Comparison of ENCODE assay signal across 8 mouse cellular contexts in the genomic region with DNA sequence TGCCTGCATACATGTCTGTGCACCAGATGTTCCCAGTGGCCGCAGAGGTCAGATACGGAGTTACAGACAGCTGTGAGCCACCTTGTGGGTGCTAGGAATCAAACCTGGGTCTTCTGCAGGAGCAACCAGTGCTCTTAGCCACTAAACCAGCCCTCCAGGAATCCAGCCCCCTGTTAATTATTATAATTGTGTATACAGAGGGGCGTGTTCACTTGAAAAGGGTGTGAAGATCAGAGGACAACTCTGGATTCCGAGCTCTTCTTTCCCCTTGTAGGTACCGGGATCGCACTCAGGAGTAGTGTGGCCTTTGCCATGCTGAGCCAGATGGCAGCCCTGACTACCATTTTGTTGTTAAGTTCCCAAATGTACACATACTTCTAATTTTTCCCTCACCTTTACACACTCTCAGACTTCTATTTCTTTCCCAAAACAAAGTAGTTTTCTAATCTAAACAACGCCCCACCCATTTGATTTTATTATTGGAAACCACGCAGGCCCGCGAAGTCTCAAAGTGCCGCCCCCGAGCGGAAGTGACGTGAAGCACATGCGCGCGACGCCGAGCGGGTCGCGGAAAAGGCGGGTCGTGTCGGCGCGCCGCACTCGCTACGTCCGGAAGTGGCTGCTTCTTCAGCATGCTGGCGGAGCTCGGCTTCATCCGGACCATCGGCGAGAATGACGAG. TPM values are rescaled to one million over a fixed set of nuclear protein-coding genes. Genes with fewer than 3 reads are reported as not detected.
DNase-seq lines count a peak whose midpoint lies in the region; ATAC-seq and TF ChIP-seq lines count a peak whose summit lies in the region.

Gene Ddx27, plus strand, starts transcription at position 492 of the 680 bp plus-strand sequence.

- peak within 1 kb of the TSS; percentile 92 for H3K9ac ChIP-seq in embryonic facial prominence, embryonic 13.5 days
- H3K9ac ChIP-seq in limb, embryonic 12.5 days (replicated peaks) = peak within 1 kb of the TSS; percentile 86
- peak within 1 kb of the TSS; percentile 67 for H3K9ac ChIP-seq in midbrain, embryonic 15.5 days

- H3K4me3 ChIP-seq in embryonic facial prominence, embryonic 13.5 days = peak within 1 kb of the TSS; percentile 93
- peak within 1 kb of the TSS; percentile 83 for H3K4me3 ChIP-seq in kidney, adult 2 months (ENCODE audit: insufficient read depth, low read depth, low read length)
- H3K4me3 ChIP-seq in limb, embryonic 12.5 days (replicated peaks) = peak within 1 kb of the TSS; percentile 93
- H3K4me3 ChIP-seq in midbrain, embryonic 15.5 days = peak within 1 kb of the TSS; percentile 86
- peak within 1 kb of the TSS; percentile 94 for H3K4me3 ChIP-seq in spleen, adult 2 months (ENCODE audit: extremely low read depth, insufficient read depth, insufficient read length)

- peak; percentile 97 for DNase-seq in 3134 (ENCODE audit: extremely low read depth, insufficient read length, low spot score)
- DNase-seq in adrenal gland, postnatal 36 days = peak; percentile 94 to 95
- peak; percentile 94 to 97 for DNase-seq in heart, adult 18-20 months
- DNase-seq in kidney, adult 2 months = peak; percentile 96
- peak; percentile 83 to 90 for DNase-seq in spleen, adult 2 months (ENCODE audit: low read depth in 1 of 2, low spot score in 2 of 2)

- TF ChIP-seq CTCF in kidney, adult 2 months (conservative IDR thresholded peaks at IDR 0.05; ENCODE audit: insufficient read depth, insufficient read length, low read depth, low read length) = no peak
- TF ChIP-seq CTCF in spleen, adult 2 months (IDR thresholded peaks at IDR 0.05; ENCODE audit: extremely low read depth, insufficient read depth, insufficient read length, insufficient replicate concordance) = no peak

- H3K4me1 ChIP-seq in embryonic facial prominence, embryonic 13.5 days = peaks cover 18% of the 10 kb centered on the region
- peaks cover 4% of the 10 kb centered on the region; the same call in 1 of the 2 replicates for H3K4me1 ChIP-seq in kidney, adult 2 months (ENCODE audit: control insufficient read depth, insufficient read depth, low read length)
- peaks cover 14% of the 10 kb centered on the region for H3K4me1 ChIP-seq in limb, embryonic 12.5 days (replicated peaks)
- H3K4me1 ChIP-seq in midbrain, embryonic 15.5 days = peaks cover 22% of the 10 kb centered on the region
- H3K4me1 ChIP-seq in spleen, adult 2 months (ENCODE audit: control insufficient read depth, insufficient read depth, insufficient read length) = peaks cover 7% of the 10 kb centered on the region; the same call in 1 of the 2 replicates

- H3K36me3 ChIP-seq in embryonic facial prominence, embryonic 13.5 days = peaks cover 19% of the 10 kb centered on the region
- no peaks in the 10 kb centered on the region for H3K36me3 ChIP-seq in kidney, adult 2 months (ENCODE audit: control insufficient read depth, insufficient read depth, low read length)
- peaks cover 24% of the 10 kb centered on the region for H3K36me3 ChIP-seq in limb, embryonic 12.5 days
- peaks cover 6% of the 10 kb centered on the region; the same call in 1 of the 2 replicates for H3K36me3 ChIP-seq in midbrain, embryonic 15.5 days (replicated peaks)
- H3K36me3 ChIP-seq in spleen, adult 2 months (ENCODE audit: control insufficient read depth, insufficient read depth, low read length) = peaks cover 7% of the 10 kb centered on the region

- H3K27me3 ChIP-seq in embryonic facial prominence, embryonic 13.5 days = no peaks in the 10 kb centered on the region
- H3K27me3 ChIP-seq in kidney, adult 2 months (replicated peaks; ENCODE audit: control insufficient read depth, insufficient read depth, low read length) = no peaks in the 10 kb centered on the region
- H3K27me3 ChIP-seq in limb, embryonic 12.5 days = 0 out of 2 replicates have a peak, but pooled peaks cover 3% of the 10 kb centered on the region
- H3K27me3 ChIP-seq in midbrain, embryonic 15.5 days (replicated peaks) = no peaks in the 10 kb centered on the region
- H3K27me3 ChIP-seq in spleen, adult 2 months (ENCODE audit: control insufficient read depth, insufficient read depth, low read length) = no peaks in the 10 kb centered on the region

- peak within 1 kb of the TSS; percentile 89 for H3K27ac ChIP-seq in embryonic facial prominence, embryonic 13.5 days
- H3K27ac ChIP-seq in kidney, adult 2 months (ENCODE audit: insufficient read depth, low read depth, low read length) = peak within 1 kb of the TSS; percentile 49; the same call in 1 of the 2 replicates
- H3K27ac ChIP-seq in limb, embryonic 12.5 days = peak within 1 kb of the TSS; percentile 78
- peak within 1 kb of the TSS; percentile 82 for H3K27ac ChIP-seq in midbrain, embryonic 15.5 days
- H3K27ac ChIP-seq in spleen, adult 2 months (ENCODE audit: insufficient read depth, low read length) = peak within 1 kb of the TSS; percentile 76

- H3K4me2 ChIP-seq in embryonic facial prominence, embryonic 13.5 days = peak within 1 kb of the TSS; percentile 98
- H3K4me2 ChIP-seq in limb, embryonic 12.5 days = peak within 1 kb of the TSS; percentile 99
- H3K4me2 ChIP-seq in midbrain, embryonic 15.5 days = peak within 1 kb of the TSS; percentile 96

- no peak for TF ChIP-seq POLR2A in kidney, adult 2 months (IDR thresholded peaks at IDR 0.05; ENCODE audit: low read depth, low read length)
- TF ChIP-seq POLR2A in spleen, adult 2 months (IDR thresholded peaks at IDR 0.05; ENCODE audit: low read depth, low read length) = peak; percentile 68

- 2% methylated on average over 35 of the region's 37 CpGs for WGBS in embryonic facial prominence, embryonic 13.5 days
- WGBS in kidney, adult 2 months = 2% methylated on average over 37 of the region's 37 CpGs
- WGBS in limb, embryonic 12.5 days = 3% methylated on average over 37 of the region's 37 CpGs
- 2% methylated on average over 37 of the region's 37 CpGs for WGBS in midbrain, embryonic 15.5 days
- 2% methylated on average over 37 of the region's 37 CpGs for WGBS in spleen, adult 2 months

- H3K9me3 ChIP-seq in embryonic facial prominence, embryonic 13.5 days = no peaks in the 10 kb centered on the region
- H3K9me3 ChIP-seq in limb, embryonic 12.5 days = no peaks in the 10 kb centered on the region
- H3K9me3 ChIP-seq in midbrain, embryonic 15.5 days = no peaks in the 10 kb centered on the region

- ATAC-seq in embryonic facial prominence, embryonic 13.5 days (ENCODE audit: insufficient number of reproducible peaks, insufficient read depth, low FRiP score, low TSS enrichment, low read depth) = peak; percentile 83; the same call in 1 of the 2 replicates
- ATAC-seq in limb, embryonic 12.5 days (ENCODE audit: insufficient number of reproducible peaks, insufficient read depth, low FRiP score, low TSS enrichment, low read depth) = peak; percentile 85
- peak; percentile 93 for ATAC-seq in midbrain, embryonic 15.5 days (replicated peaks)

RNA-seq across cellular contexts. Expression of gene Ddx27, which starts in this region (rescaled TPM):
- total RNA-seq in adrenal gland, postnatal 36 days (2021) = 10 to 100 TPM; 32.0 to 42.5 TPM
- 52.5 and 54.2 TPM in 2 replicates for polyA plus RNA-seq in embryonic facial prominence, embryonic 13.5 days (2015; fragmentation: Nextera tagmentation; extraction: Ambion mirVana)
- total RNA-seq in heart, adult 18-20 months (2021) = 10 to 100 TPM in 1 of 2 experiments, 1 to 10 TPM in 1; 9.8 to 10.1 TPM
- polyA plus RNA-seq in kidney, adult 2 months (2012; rRNA removed) = 14.9 and 15.0 TPM in 2 replicates
- polyA plus RNA-seq in limb, embryonic 12.5 days (2016; fragmentation: Nextera tagmentation; extraction: Ambion mirVana) = 62.8 and 65.1 TPM in 2 replicates
- polyA plus RNA-seq in midbrain, embryonic 15.5 days (2015; fragmentation: Nextera tagmentation; extraction: Ambion mirVana) = 38.8 and 40.7 TPM in 2 replicates
- polyA plus RNA-seq in spleen, adult 2 months (2012; rRNA removed) = 27.4 and 32.9 TPM in 2 replicates

Comparison
In these comparisons a context has a peak if more than half of its experiments do, and no peak if none do; other contexts are left out.
1. Peak in every context shown above with its lines: DNase-seq, ATAC-seq, H3K4me3 ChIP-seq and H3K27ac ChIP-seq.